Mouse (Mus musculus): ENCODE data around the gene Rabep1. TPM values are rescaled to one million over a fixed set of nuclear protein-coding genes. Genes with fewer than 3 reads are reported as not detected.
A peak's percentile ranks its signal among the peaks of the same experiment; 100 is the strongest.
"Not testable (repeated sequence)": the region's sequence is repeated elsewhere in the genome, so short reads cannot be mapped to it uniquely, and the experiment has no call there.

Gene Rabep1
- total RNA-seq, 2 experiments from 2014 or later: 107 to 109 TPM

- DNase-seq (ENCODE audit: low spot score in 2 of 2): no peak
These were observed 38.4 kb downstream of the Rabep1 start for GRCm38 (mm10) chr11:70882905-70883430.

DNA sequence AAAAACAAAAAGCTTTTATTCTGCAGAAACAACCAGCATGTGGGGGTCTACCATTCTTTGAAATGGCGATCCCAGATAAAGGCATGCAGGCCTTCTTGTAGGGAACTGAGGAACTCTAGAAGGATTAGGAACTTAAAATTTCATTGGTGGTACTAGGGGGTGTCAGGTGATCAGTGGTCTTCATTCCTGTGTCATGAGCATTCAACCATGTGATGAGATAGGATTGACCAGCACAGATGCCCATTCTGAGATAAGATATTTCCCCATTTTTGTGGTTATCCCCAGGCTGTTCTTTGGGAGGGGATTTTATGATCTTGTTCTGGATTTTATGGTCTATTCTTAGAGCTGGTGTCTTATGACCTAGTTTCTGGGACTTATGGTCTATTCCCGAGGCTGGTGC is 46.1 kb downstream of the Rabep1 start:
- no peak for DNase-seq (ENCODE audit: low spot score in 2 of 2)

DNA sequence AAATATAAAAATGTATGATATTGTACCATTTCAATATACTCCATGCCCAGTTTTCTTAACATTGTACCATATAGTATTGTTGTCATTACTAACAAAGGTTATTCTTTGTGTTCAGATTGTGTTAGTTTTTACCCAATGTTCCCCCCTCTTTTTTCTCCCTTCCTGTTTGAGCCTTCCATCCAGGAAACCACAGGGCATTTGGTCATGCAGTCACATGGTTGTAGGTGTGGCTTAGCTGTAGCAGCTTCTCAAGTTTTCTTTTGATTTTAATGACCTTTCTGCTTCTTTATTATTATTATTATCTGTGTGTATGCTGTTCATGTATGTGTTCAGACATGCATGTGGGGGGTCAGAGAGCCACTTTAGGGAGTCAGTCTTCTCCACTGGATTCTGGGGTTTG is 47.0 kb downstream of the Rabep1 start:
- no peak for DNase-seq (ENCODE audit: low spot score in 2 of 2)

GRCm38 (mm10) chr11:70897680-70898079 is 53.1 kb downstream of the Rabep1 start:
- peak in 1 of 2 experiments; percentile 18 for DNase-seq (ENCODE audit: low spot score in 2 of 2)

GRCm38 (mm10) chr11:70898182-70898581 is 53.6 kb downstream of the Rabep1 start:
- DNase-seq (ENCODE audit: low spot score in 2 of 2): not testable (repeated sequence)

- DNase-seq (ENCODE audit: low spot score in 2 of 2): no peak
These were observed 62.1 kb downstream of the Rabep1 start for GRCm38 (mm10) chr11:70906681-70907080.

- DNase-seq (ENCODE audit: low spot score in 2 of 2): no peak
These were observed 66.7 kb downstream of the Rabep1 start for GRCm38 (mm10) chr11:70911323-70911722.

- no peak for DNase-seq (ENCODE audit: low spot score in 2 of 2)
These were observed 67.3 kb downstream of the Rabep1 start for GRCm38 (mm10) chr11:70911920-70912319.

- peak; percentile 7 to 20 for DNase-seq (ENCODE audit: low spot score in 2 of 2)
These were observed 73.3 kb downstream of the Rabep1 start for GRCm38 (mm10) chr11:70917896-70918295.

DNA sequence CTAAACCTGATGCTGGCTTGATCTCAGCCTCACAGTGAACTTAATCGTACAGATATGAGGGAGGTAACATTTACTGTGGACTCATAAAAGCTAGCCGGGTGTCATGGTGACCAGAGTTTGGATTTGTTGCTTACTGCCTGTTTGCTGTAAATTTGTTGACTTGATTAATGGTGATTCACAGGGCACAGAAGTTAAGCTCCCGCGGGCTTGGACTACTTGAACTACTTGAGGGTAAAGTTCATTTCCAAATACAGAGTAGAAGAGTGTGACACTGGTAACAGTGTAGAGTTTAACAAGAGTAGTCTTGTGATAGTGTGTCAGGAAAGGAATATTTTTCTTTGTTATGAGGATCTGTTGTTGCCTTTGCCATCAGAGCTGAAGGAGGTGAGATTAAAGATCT is 74.9 kb downstream of the Rabep1 start:
- no peak for DNase-seq (ENCODE audit: low spot score in 2 of 2)

DNA sequence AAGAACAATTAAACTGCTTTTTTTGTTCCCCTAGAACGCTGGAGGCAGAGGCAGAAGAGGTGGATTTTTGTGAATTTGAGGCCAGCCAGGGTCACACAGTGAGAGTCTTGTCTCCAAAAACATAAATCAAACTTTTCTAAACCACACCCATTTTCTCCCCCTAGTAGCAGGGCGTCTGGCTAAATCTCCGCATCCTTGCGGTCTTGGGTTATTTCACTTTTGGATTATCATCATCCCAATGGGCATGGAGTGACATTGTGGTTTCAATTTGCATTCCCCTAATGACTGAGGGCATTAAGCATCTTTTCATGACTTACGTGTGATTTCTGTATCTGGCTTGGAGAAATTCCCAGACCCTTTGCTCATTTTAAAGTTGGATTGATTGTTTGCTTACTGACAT is 86.9 kb downstream of the Rabep1 start:
- DNase-seq (ENCODE audit: low spot score in 2 of 2): no peak

GRCm38 (mm10) chr11:70935316-70935715 is 90.7 kb downstream of the Rabep1 start:
- no peak for DNase-seq (ENCODE audit: low spot score in 2 of 2)

GRCm38 (mm10) chr11:70942596-70942995 is 98.0 kb downstream of the Rabep1 start:
- no peak for DNase-seq (ENCODE audit: low spot score in 2 of 2)

- DNase-seq (ENCODE audit: low spot score in 2 of 2): no peak
These were observed 99.1 kb downstream of the Rabep1 start for GRCm38 (mm10) chr11:70943651-70944050.

DNA sequence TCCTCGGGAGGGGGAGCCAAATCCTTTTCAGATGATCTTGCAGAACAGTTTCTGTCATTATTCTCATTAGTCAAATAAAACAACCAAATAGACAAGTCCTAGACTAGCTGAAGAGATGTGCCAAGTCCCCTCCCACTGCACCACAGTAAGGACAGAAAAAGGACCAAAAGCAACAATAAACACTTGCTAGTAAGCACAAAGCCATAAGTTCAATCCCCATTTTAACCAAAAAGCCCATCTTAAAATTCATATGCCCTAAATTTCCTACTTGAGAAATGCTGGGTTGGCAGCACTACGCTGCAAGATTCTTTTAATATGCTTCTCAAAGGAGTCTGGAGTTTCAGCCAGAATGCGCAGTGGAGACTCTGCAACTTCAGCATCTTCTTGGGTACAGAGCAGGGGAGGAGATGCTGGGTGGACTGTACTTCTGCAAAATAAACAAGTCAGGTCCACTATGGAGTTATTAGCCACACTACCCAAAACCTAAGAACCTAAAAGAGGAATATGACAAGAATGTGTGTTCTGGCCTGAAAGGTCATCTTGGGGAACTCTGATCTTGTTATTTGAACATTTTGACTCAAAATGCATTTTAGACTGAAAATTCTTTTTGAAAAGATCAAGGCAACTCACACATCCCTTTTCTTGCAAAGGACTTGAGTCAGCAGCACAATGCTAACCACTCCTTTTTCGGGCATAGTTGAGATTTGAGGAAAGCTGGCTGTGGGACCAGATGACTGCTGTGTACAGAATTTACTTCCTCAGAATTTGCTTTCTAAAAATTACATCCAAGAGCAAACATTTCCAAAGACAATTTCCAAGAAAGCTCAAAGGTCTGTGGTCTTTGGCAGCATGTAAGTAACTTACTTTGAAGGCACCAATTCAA is 100.6 kb downstream of the Rabep1 start:
- DNase-seq (ENCODE audit: low spot score in 2 of 2): no peak

DNA sequence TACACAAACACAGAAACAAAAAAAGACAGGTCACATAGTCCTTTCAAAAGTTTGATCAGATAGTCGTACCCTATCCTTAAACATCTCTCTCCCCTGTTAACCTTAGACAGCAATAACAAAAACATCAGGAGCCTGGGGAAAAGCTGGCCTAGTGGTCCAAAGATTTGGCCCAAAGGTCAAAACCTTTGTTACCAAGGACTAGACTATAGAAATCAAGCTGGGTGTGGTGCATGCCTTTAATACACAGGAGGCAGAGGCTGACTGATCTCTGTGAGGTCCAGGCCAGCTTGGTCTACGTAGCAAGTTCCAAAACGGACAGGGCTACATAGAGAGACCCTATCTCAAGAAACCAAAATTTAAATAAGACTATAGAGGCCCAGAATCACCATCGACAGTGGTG is 110.1 kb downstream of the Rabep1 start:
- no peak for DNase-seq (ENCODE audit: low spot score in 2 of 2)

GRCm38 (mm10) chr11:70960786-70961554 is 116.4 kb downstream of the Rabep1 start:
- DNase-seq (ENCODE audit: low spot score in 2 of 2): no peak

DNA sequence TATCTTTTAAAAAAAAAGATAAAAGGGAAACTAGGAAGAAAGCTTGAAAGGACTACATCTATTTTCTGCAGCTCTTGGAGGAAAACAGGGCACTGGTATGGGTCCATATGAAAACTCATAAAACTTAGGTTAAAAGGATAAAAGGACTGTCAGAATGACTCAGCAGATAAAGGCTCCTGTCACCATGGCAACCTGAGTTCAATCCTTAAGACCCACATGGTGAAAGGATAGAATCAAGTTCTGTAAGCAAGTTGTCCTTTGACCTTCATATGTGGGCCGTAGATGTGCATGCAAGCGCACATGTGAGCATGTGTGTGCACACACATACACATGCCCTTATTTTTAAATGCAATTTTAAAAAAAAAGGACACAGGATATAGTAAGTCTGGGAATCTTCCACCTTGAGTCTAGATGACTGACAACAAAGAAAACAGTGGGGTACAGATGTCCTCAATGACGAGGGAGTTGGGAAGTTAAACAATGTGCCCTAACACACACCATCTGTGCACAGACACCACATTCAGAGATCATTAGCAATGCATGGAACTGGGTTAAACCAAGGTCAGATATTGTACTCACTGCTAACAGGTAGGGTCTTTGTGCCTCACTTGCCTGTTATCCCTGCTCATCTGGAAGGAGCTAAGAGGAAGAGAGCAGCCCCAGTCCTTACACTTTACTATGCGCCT is 119.8 kb downstream of the Rabep1 start:
- no peak for DNase-seq (ENCODE audit: low spot score in 2 of 2)

GRCm38 (mm10) chr11:70969271-70969794 is 124.8 kb downstream of the Rabep1 start:
- DNase-seq (ENCODE audit: low spot score in 2 of 2): peak in 1 of 2 experiments; percentile 40

- DNase-seq (ENCODE audit: low spot score in 2 of 2): peak; percentile 93 to 97
These were observed 125.4 kb downstream of the Rabep1 start, which contains the start of the genes Nup88 and Rpain for GRCm38 (mm10) chr11:70969821-70970559. Gene Nup88, minus strand, starts transcription at chr11:70969973. Gene Rpain, plus strand, starts transcription at chr11:70970213.
